Mouse (Mus musculus): ENCODE measurements around the gene Nostrin. TPM values are rescaled to one million over a fixed set of nuclear protein-coding genes. Genes with fewer than 3 reads are reported as not detected.

The Nostrin gene
- polyA plus RNA-seq (2015; fragmentation: Nextera tagmentation; extraction: Ambion mirVana) = 7.3 and 7.4 TPM in 2 replicates

DNA sequence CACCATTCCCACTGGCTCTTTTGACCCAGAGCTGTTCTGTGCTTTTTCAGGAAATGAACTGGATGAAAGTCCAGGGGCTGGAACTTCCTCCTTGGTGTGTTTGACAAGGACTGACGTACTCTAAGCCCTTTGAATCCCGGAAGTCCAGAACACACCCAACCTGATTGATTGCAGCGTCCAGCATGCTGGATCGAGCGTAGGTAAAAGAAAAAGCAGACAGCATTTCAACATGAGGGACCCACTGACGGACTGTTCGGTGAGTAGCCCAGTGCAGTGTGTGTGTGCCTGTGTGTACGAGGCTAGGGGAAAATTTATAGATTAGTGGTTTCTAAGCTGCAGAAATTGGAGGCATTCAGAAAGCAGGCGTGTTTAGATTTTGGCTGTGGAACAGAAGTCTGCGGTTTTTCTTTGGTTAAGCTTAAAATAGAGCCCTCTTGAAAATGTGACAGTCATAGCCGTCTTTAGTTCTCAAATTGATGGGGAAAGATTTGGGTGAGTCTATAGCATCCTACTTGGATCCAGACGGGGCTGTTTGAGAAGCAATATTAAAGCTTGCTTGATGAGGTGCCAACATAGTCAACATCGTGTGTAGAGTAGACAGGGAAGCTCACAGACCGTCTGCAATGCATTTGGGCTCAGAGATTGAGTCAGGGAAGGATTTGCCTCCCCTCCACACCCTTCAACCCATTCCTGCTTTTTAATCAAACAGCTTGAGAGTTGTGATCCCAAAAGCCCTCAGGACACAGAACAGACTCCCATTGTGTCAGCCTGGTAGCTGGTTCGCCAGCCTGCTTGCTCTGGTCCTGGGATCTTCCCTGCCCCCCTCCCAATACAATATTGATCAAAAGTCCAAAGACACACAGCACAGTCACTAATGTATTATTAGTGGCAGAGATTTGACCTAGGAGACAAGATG lies at the start of gene Nostrin:
TSS of gene Nostrin (plus strand) at position 140 of the 916 bp plus-strand sequence.
- peaks cover 11% of the 10 kb centered on the region for H3K4me1 ChIP-seq (replicated peaks)
- peak within 1 kb of the TSS; percentile 67 for H3K27ac ChIP-seq (replicated peaks)
- H3K27me3 ChIP-seq = no peaks in the 10 kb centered on the region
- H3K4me3 ChIP-seq (replicated peaks) = peak within 1 kb of the TSS; percentile 44
- H3K4me2 ChIP-seq = peak within 1 kb of the TSS; percentile 50
- H3K36me3 ChIP-seq (replicated peaks) = no peaks in the 10 kb centered on the region
- WGBS (ENCODE audit: insufficient replicate concordance) = 10% methylated on average over 15 of the region's 15 CpGs
- H3K9me3 ChIP-seq (replicated peaks) = no peaks in the 10 kb centered on the region
- H3K9ac ChIP-seq = no peak within 1 kb of the TSS; the same call in 1 of the 2 replicates
- peak; percentile 72 for ATAC-seq (ENCODE audit: insufficient read depth)

DNA sequence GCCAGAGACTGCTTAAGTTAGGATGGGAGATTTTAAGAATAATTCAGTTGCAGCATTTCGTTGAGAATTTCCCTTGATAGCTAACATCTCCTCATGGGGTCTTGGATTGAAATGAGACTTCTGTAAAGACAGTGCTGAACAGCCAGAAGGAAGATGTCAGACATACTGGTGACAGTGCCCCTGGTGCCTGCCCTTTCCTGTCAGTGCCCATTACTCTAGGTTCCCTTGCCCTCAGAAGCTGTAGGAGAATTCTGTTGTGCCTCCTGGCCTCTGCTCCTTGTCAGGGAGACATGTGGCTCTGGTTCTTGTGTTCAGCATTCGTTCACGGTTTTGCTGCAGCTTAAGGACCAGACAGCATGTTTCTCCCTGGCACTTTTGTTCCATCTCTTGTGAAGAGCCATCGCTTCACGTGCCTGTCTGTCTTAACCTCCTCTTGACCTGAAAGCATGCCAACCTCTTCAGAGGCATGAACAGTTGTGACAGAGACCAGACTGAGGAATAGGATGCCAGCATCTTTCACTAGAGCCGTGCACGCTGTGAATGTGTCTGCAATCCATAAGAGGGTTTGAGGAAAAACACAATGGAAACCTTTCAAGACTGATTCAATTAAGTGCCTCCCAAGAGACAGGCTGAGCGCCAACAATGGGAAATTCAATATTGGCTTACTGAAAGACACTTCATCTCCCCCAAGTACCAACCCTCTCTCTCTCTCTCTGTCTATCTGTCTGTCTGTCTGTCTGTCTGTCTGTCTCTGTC lies 48.9 kb upstream of the Nostrin start:
- no peak overlapping the region for H3K9ac ChIP-seq
- H3K9me3 ChIP-seq (replicated peaks) = no peaks in the 10 kb centered on the region
- no peaks in the 10 kb centered on the region for H3K4me1 ChIP-seq (replicated peaks)
- WGBS (ENCODE audit: insufficient replicate concordance) = 71% methylated on average over 8 of the region's 8 CpGs
- H3K4me2 ChIP-seq = no peak overlapping the region
- no peak for ATAC-seq (ENCODE audit: insufficient read depth)
- no peak overlapping the region for H3K4me3 ChIP-seq (replicated peaks)
- no peaks in the 10 kb centered on the region for H3K27me3 ChIP-seq
- H3K36me3 ChIP-seq (replicated peaks) = no peaks in the 10 kb centered on the region
- H3K27ac ChIP-seq (replicated peaks) = no peak overlapping the region

DNA sequence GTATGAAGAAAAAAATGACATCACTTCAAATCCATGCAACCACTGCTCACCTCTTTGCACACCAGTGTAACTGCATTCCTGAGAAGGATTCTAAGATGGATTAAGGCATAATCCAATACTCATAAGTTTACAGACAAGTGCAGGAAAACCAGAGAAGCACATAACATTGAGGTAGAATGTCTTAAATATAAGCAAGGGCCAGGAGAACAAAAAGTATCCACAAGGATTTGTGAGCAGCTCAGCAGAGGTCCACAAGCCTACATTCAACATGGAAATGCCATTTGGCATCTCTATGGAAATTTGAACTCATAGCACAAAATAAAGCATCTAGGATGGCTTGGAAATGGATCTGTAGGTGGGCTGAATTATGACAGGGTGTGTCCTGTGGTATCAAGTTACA lies 39.8 kb upstream of the Nostrin start:
- Histone ChIP-seq H3K4me1 (replicated peaks) (no peaks in the 10 kb centered on the region), H3K9me3 (replicated peaks) (no peaks in the 10 kb centered on the region), H3K4me3 (replicated peaks) (no peak overlapping the region), H3K27me3 (no peaks in the 10 kb centered on the region), H3K27ac (replicated peaks) (no peak overlapping the region), H3K4me2 (no peak overlapping the region), H3K9ac (no peak overlapping the region), H3K36me3 (replicated peaks) (no peaks in the 10 kb centered on the region)
- no peak for ATAC-seq (ENCODE audit: insufficient read depth)

DNA sequence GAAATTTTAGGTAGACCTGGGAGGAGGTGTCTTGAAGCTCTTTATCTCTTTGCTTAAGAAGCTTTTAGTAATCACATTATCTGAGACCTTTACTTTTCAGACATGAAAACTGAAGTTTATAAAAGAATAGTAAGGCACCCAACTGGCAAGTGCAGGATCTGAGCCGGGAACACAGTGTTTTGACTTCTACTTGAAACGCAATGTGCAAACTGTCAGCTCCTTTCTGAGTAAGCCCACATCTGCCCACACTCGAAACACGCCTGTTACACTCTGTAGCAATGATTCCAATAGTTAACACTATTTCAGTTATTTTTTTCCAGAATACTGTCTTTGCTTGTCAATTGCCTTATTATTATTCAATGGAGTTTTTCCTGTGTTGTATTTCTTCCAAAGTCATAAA lies 38.8 kb upstream of the Nostrin start:
- Histone ChIP-seq H3K9me3 (replicated peaks) (no peaks in the 10 kb centered on the region), H3K27ac (replicated peaks) (no peak overlapping the region), H3K27me3 (no peaks in the 10 kb centered on the region), H3K4me3 (replicated peaks) (no peak overlapping the region), H3K4me1 (replicated peaks) (no peaks in the 10 kb centered on the region), H3K4me2 (no peak overlapping the region), H3K36me3 (replicated peaks) (no peaks in the 10 kb centered on the region), H3K9ac (no peak overlapping the region)
- 72% methylated on average over 4 of the region's 4 CpGs for WGBS (ENCODE audit: insufficient replicate concordance)
- no peak for ATAC-seq (ENCODE audit: insufficient read depth)

DNA sequence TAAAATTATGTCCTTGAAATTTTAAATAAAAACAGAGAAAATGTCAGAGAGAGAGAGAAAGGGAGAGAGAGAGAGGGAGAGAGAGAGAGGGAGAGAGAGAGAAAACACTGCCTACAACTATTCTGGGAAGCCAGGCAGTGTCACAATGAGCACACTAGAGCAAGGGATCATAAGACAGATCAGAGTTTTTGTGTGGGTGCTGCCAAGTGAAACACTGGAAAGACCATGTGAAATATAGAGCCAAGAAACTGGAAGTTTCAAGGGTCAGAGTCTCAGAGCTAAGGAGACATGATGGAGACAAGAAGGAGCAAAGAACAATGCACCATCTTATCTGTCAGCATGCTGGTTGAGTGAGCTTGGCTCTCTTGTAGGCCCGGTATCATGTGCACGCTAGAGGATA lies 38.1 kb upstream of the Nostrin start:
- no peaks in the 10 kb centered on the region for H3K9me3 ChIP-seq (replicated peaks)
- no peak for ATAC-seq (ENCODE audit: insufficient read depth)
- H3K4me3 ChIP-seq (replicated peaks) = no peak overlapping the region
- no peaks in the 10 kb centered on the region for H3K27me3 ChIP-seq
- H3K9ac ChIP-seq = no peak overlapping the region
- H3K27ac ChIP-seq (replicated peaks) = no peak overlapping the region
- H3K4me1 ChIP-seq (replicated peaks) = no peaks in the 10 kb centered on the region
- no peak overlapping the region for H3K4me2 ChIP-seq
- 83% methylated on average over 2 of the region's 2 CpGs for WGBS (ENCODE audit: insufficient replicate concordance)
- no peaks in the 10 kb centered on the region for H3K36me3 ChIP-seq (replicated peaks)

DNA sequence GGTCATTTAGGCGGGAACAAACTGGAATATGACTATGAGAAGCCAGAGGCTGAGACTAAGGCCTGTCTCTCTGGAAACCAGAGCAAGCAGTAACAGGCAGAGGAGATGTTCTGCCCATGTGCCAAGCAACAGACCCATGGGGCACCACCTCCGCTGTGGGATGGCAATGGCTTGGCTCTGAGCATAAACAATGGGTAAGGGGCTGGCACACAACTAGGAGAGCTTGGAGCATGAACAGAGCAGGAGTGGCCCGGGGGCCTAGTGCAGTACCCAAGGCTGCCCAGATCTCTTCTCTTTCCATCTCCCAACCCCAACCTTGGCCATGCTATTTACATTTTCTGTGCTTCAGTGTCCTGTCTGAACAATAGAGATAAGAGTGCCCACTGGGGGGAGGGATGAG lies 36.9 kb upstream of the Nostrin start:
- H3K4me1 ChIP-seq (replicated peaks) = no peaks in the 10 kb centered on the region
- H3K9ac ChIP-seq = no peak overlapping the region
- no peak overlapping the region for H3K27ac ChIP-seq (replicated peaks)
- H3K4me2 ChIP-seq = no peak overlapping the region
- H3K4me3 ChIP-seq (replicated peaks) = no peak overlapping the region
- ATAC-seq (ENCODE audit: insufficient read depth) = no peak
- WGBS (ENCODE audit: insufficient replicate concordance) = 65% methylated on average over 3 of the region's 3 CpGs
- no peaks in the 10 kb centered on the region for H3K36me3 ChIP-seq (replicated peaks)
- H3K27me3 ChIP-seq = no peaks in the 10 kb centered on the region
- no peaks in the 10 kb centered on the region for H3K9me3 ChIP-seq (replicated peaks)

DNA sequence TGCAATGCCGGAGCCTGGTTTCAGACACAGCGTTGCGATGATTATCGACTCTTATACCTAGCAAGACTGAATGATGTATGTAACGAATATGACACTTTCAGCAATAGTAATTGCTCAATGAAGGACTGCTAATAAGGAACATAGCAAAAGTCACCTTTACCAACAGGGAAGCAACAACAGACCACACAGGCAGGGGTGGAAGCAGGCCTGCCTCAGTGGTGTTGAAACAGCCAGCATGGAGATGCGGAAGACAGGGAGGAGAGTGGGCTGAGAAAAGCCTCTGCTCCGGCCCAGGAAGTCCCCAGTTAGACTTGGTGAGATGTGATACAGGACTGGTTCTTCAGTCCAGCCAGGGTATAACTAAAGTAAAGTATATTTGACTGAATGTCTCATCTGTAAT lies 36.5 kb upstream of the Nostrin start:
- Histone ChIP-seq H3K4me3 (replicated peaks) (no peak overlapping the region), H3K36me3 (replicated peaks) (no peaks in the 10 kb centered on the region), H3K27me3 (no peaks in the 10 kb centered on the region), H3K4me2 (no peak overlapping the region), H3K9ac (no peak overlapping the region), H3K4me1 (replicated peaks) (no peaks in the 10 kb centered on the region), H3K27ac (replicated peaks) (no peak overlapping the region), H3K9me3 (replicated peaks) (no peaks in the 10 kb centered on the region)
- 77% methylated on average over 7 of the region's 7 CpGs for WGBS (ENCODE audit: insufficient replicate concordance)
- ATAC-seq (ENCODE audit: insufficient read depth) = no peak

DNA sequence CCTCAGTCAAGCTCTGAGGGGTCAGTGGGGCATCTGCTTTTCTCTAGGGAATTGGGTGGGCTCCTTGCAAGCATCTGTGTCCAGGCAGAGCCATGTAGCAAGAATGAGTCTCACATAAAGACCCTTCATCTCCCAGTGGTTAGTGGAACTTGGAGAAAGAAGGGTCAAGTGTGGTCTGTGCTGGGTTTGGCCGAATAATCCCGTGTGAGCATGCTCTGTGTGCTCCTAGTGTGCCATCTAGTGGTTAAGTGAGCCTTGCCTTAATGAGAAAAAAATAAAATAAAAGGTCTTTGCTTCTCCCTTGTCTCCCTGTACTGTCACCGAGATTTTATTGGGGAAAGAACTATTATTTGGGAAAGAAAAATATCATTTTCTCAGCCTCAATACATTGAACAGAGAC lies 34.9 kb upstream of the Nostrin start:
- H3K27me3 ChIP-seq = no peaks in the 10 kb centered on the region
- no peak overlapping the region for H3K9ac ChIP-seq
- H3K4me2 ChIP-seq = no peak overlapping the region
- WGBS (ENCODE audit: insufficient replicate concordance) = 10% methylated on average over 3 of the region's 3 CpGs
- H3K9me3 ChIP-seq (replicated peaks) = no peaks in the 10 kb centered on the region
- H3K27ac ChIP-seq (replicated peaks) = no peak overlapping the region
- no peaks in the 10 kb centered on the region for H3K4me1 ChIP-seq (replicated peaks)
- no peaks in the 10 kb centered on the region for H3K36me3 ChIP-seq (replicated peaks)
- no peak overlapping the region for H3K4me3 ChIP-seq (replicated peaks)
- ATAC-seq (ENCODE audit: insufficient read depth) = no peak

DNA sequence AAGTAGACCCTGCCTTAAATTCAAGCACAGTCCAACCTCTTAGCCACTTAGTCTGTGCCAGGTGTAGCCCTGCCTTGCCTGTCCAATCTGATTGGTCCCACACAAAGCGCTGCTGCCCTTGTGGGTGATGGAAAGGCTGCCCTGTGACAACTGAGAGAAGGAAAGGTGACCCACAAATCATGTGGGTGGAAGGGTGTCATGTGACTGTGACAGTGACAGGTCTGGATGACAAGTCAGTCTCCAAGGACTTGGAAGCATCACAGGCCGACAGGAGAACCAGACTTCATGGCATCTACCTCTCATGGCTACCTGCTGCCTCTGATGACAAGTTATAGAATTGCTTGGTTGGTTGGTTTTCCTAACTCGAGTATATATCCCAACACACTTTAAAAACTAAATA lies 32.1 kb upstream of the Nostrin start:
- no peak overlapping the region for H3K27ac ChIP-seq (replicated peaks)
- WGBS (ENCODE audit: insufficient replicate concordance) = 60% methylated on average over 3 of the region's 3 CpGs
- no peaks in the 10 kb centered on the region for H3K36me3 ChIP-seq (replicated peaks)
- H3K4me1 ChIP-seq (replicated peaks) = no peaks in the 10 kb centered on the region
- no peak overlapping the region for H3K9ac ChIP-seq
- no peak overlapping the region for H3K4me2 ChIP-seq
- ATAC-seq (ENCODE audit: insufficient read depth) = no peak
- no peaks in the 10 kb centered on the region for H3K27me3 ChIP-seq
- H3K9me3 ChIP-seq (replicated peaks) = no peaks in the 10 kb centered on the region
- H3K4me3 ChIP-seq (replicated peaks) = no peak overlapping the region

DNA sequence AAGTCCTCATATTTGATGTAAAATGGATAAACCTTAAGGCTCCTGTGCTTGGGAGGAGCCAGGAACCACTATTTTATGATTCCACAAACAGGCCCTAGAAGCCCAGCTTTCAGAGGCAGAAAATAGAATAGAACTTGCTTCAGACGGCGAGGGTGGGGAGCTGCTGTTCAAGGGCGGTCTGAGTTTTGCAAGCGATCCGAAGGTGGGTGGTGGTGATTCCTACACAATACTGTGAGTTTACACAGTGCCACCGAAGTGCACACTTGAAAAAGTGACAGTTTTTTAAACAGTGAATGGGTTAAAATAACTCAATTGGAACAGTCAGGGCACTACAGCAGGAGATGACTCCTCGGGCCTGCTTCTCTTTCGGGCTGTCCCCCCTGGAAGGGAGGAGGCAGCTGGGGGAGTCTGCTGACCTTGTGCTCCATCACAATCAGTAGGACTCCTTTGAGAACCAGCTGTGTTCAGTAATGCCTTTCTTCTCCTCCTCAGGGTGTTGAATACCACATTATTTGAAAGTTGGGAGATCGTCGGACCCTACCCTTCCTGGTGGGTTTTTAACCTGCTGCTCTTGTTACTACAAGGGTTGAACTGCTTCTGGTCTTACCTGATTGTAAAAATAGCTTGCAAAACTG lies 31.0 kb upstream of the Nostrin start:
- no peak overlapping the region for H3K4me2 ChIP-seq
- ATAC-seq (ENCODE audit: insufficient read depth) = no peak
- H3K9ac ChIP-seq = no peak overlapping the region
- H3K36me3 ChIP-seq (replicated peaks) = no peaks in the 10 kb centered on the region
- no peaks in the 10 kb centered on the region for H3K27me3 ChIP-seq
- H3K9me3 ChIP-seq (replicated peaks) = no peaks in the 10 kb centered on the region
- H3K27ac ChIP-seq (replicated peaks) = no peak overlapping the region
- no peaks in the 10 kb centered on the region for H3K4me1 ChIP-seq (replicated peaks)
- WGBS (ENCODE audit: insufficient replicate concordance) = 71% methylated on average over 10 of the region's 10 CpGs
- H3K4me3 ChIP-seq (replicated peaks) = no peak overlapping the region

DNA sequence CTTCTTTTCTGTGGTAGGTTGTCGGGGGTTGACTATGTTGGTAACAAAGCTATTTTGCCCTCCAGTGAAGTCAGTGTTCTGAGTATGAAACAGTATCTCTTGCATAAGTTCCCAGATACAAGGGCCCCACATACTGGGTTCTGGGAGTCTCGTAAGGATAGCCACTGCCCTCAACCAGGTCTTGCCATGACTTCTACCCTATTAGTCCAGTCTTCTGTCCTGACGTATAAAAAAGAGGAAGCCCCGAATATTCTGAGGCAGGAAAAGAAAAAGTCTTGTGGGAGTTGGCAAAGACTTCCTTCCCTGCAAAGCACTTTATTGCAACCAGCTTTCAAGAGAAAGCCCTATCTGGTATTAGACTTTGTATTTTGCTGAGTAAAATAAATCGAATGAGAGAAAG lies 26.4 kb upstream of the Nostrin start:
- Histone ChIP-seq H3K36me3 (replicated peaks) (no peaks in the 10 kb centered on the region), H3K9ac (no peak overlapping the region), H3K4me1 (replicated peaks) (no peaks in the 10 kb centered on the region), H3K9me3 (replicated peaks) (no peaks in the 10 kb centered on the region), H3K4me3 (replicated peaks) (no peak overlapping the region), H3K27me3 (no peaks in the 10 kb centered on the region), H3K4me2 (no peak overlapping the region), H3K27ac (replicated peaks) (no peak overlapping the region)
- 25% methylated on average over 5 of the region's 5 CpGs for WGBS (ENCODE audit: insufficient replicate concordance)
- no peak for ATAC-seq (ENCODE audit: insufficient read depth)
